Mouse (Mus musculus): ENCODE measurements around the gene Lmo4.

GRCm38 (mm10) chr3:144140816-144141215 is 64.2 kb downstream of the Lmo4 start:
- TF ChIP-seq GATA1 (IDR thresholded peaks at IDR 0.05; ENCODE audit: borderline replicate concordance, low read length), result no peak
- no peak for TF ChIP-seq FLI1 (IDR thresholded peaks at IDR 0.05; ENCODE audit: low read length)

All from megakaryocyte, embryonic 14.5 days (primary cell).